Mouse (Mus musculus) activated CD4-positive, CD25-positive, alpha-beta regulatory T cell, adult 4 months (primary cell): ENCODE measurements around the gene Osbpl3. TPM values are rescaled to one million over a fixed set of nuclear protein-coding genes. Genes with fewer than 3 reads are reported as not detected.

Source experiments
- ATAC-seq: one replicate; pipeline ENCODE4 v1.8.0; 2017
- polyA plus RNA-seq, 2 experiments: library from polyadenylated mRNA; unstranded; fragments of 100-300 nt; shearing (Covaris generic); gene quantifications; one replicate each; pipeline ENCODE4 v1.2.1; 2017

The Osbpl3 gene
- polyA plus RNA-seq, 2 experiments from 2014 or later = 26.9 to 38.2 TPM

DNA sequence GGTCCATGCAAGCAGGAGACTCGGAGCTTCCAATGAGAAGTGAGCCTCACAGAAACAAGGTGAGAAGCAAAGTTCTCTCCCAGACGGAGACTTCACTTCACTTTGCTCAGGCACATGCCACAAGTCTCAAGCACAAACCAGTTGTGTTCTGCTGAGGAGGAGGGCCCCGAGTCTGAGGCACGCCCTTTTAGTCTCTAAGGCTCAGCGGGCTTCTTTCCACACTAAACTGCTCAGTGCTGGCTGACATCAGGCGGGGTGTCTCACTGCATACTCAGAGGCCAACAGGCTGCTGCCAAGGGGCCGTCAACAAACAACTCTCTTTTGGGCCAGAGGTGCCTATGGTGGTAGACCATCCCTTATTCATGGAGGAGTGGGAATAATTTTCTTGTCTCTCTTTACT lies 127.1 kb downstream of the Osbpl3 start:
- no peak for ATAC-seq

DNA sequence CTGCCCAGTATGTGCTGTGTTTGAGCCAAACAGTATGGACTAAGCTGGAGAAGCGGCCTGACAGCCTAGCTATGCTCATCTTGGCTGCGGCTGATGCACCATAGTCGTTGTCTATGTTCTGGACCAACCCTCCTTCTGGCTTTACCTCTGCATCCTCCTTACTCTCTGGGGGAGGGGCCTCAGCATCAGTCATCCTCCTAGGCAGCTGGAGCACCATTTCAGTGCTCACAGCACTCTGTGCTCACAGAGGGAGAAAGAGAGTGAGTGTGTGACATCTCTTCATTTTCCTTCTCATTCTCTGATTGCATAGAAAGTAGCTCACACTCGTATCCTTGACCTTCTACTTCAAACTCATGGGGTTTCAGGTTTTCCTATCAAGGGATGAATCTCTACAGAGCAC lies 129.8 kb downstream of the Osbpl3 start:
- peak; percentile 60 for ATAC-seq

DNA sequence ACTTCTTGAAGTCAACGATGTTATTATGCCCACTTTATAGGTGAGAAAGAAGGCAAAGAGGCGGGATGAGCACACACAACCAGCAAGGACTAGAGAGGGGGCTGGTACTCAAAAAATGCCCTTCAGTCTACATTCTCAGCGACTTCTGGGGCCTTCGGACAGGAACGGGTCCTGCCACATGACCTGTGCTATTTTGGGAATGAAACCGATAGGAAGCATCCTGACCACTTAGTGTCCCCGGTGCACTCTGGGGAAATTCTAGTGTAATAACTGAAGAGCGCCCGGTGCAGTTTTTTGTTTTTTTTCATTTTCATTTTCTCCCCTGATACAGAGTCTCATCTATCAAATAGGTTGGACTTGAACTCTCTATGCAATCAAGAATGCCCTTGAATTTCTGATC lies 130.5 kb downstream of the Osbpl3 start:
- no peak for ATAC-seq

DNA sequence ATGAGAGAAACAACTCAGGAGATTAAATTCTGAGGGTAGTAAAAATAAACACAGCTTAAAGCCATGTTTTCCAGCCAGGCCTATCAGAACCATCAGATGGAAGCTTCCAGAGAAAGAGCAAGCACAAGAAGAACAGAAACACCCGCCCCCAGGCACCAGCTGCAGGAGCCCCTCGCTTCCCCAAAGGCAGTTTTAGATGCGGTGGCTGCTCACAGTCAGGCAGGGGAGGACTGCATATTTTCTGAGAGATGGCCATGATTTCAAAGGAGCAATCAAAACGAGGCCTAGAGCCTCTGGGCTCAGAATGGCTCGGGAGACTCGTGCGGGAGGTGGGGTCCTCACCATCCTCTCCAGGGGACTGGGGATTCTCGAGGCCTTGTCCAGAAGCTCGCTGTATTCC lies 133.4 kb downstream of the Osbpl3 start:
- ATAC-seq = no peak

DNA sequence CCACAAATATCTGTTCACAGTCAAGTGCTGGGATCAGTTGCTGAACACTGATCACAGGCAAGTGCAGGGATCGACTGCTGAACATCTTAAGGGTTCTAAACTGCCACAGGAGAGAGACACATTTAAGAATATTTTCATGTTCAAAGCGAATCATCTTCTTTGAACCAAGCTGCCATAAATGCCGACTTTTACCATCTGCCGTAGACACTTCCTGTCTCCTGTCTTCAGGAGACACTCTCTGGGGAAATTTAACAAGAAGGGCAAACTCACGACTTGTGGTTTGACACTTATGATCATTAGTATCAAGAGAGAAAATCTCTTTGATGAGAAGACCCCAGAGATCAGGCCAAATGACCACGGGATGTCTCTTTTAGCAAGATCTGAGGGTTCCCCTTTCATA lies 134.3 kb downstream of the Osbpl3 start:
- ATAC-seq = no peak

DNA sequence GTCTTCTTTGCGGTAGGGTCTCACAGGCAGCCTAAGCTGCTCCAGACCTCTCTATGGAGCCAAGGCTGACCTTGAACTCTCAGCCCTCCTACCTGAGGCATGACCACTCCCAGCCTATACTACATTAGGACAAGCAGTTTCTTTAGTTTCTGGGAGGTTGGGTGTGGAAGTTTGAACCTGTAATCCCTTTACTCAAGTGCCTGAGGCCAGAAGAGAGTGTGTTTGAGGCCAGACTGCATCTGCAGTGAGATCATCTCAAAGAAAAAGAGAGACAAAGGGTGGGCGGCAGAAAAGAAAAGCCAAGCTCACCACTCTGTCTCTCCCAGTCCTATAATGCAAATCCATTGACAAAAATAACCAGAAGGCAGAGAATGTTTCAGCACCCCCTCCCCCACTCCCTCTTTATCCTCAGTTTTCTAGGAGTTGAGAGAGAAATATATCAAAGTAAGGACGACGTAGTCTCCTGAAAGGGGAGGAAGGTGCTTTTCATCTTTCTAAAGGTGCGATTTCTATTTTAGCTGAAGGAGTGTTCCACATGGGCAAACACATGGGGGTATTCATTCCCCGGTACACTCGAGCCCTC lies 137.3 kb downstream of the Osbpl3 start:
- no peak for ATAC-seq

DNA sequence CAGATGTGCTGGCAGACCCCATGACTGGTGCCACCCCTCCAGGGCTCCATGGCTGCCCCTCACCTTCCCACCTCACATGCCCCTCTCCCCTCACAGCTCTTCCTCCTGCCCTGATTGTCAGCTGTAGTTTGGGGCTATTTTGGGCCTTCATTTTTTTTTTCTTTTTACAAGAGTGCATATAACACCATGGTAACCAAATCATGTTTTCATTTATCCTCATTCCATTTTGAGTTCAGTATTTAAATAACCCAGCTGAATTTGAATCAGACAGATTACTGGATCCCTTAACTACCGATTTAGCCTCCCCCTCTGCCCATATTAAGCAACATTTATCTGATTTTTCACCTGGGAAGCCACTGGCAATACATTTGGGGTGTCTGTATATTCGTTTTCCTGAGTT lies 137.9 kb downstream of the Osbpl3 start:
- ATAC-seq = no peak

DNA sequence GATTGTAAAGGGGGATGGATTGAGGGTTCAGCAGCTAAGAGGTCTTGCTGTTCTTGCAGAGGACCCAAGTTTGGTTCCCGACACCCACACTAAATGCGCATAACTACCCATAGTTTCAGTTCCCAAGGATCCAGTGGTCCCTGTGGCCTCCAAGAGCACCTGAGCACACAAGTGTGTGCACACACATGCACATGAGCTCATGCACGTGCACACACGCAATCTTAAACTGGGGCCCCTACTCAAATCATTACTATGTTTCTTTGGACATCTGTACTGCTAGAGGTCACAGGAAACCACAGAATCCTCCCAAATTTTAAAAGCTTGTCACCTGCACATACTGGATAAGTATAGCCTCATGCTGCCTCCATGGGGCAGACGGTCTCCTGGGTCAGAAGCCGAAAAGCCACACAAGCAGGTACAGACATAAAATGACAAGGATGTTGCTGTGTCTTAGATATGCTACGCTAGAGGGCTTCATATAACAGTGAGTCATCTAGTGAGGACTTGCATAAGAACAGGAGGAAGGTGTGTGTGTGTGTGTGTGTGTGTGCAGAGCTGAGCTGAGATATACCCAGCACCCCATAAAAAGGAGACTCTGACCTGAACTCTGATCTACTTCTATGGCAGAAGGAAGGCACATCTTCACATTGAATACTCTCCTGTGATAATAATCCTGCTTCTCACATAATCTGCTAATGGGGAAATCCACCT lies 139.1 kb downstream of the Osbpl3 start:
- ATAC-seq = peak; percentile 33

DNA sequence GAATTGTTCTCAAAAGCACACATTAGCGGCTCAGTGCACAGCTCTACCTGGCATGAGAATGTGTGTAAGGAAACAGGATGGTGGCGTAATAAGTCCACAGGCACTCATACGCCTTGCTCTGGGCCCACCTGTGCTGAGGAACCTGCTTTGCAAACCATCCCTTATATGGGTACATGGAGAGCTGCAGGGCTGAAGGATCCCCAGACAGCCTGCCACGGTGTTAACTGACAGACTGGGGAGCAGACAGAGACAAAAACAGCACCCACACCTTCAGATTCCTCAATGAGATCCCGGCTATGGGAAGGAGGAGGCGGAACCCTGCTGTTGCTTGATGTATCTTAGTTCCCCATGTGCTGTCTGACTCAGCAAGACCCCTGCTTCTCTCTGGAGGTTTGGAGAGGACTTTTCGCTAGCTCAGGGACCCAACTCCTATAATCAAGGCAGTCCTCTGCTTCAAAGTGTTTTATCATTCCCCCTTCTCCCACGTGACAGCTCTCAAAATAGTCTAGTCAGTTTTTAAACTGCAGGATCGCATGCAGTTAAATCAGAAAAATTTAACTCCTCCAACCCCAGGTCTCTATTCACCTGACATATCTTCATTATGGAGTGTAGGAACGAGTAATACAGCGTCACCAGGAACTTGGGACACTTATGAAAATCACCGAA lies 141.5 kb downstream of the Osbpl3 start:
- ATAC-seq = no peak

DNA sequence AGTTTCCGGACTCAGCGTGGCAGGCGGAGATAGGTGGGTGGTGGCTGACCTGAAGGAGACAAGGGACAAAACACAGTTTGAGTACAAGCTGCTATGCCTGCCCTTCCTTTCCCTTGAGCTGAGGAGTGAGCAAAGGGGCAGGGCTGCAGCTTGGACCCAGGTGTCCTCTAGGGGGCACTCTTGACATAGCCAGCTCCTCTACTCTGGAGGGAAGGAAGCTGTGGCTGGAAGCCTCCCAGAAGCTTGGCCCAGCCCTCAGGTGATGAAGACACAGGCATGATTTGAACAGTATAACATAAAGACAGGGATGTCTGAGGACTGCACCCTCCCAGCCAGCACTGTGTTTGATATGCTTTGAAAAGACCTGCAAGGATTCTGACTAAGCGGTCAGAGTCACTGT lies 143.4 kb downstream of the Osbpl3 start:
- peak; percentile 88 for ATAC-seq

DNA sequence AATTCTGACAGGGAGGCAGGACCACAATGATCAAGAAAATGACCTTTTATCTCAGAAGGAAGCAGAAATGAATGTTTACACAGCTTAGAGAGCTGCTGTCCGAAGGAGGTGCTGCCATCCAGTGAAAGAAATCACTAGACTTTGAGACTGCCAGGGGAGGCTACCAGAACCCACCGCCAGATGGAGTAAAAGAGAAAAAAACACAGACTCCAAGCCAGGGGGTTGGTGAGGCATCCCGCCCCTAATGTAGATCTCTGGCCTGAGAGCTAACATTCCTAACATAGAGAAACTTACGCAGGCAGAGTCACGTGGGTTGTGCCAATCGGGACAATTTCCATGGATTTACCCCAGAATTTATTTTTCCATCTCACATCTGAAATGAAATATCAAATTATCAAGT lies 147.0 kb downstream of the Osbpl3 start:
- ATAC-seq = no peak

DNA sequence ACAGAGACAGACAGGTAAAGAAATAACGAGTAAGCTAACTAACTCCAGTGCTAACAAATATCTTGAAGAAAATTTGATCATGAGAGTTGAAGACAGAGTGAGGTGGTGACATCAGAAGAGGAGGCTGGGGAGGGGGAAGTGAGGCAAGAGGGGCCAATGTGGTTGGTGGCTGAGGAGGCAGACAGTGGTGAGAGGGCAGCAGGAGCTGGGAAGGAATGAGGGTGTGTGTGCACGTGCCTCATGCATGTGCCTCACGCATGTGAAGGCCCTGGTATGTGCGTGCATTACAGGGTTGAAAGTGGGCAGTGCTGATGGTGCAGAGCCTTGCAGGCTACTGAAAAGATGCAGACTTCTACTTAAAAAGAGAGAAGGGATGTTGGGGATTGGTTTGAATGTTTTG lies 149.4 kb downstream of the Osbpl3 start:
- ATAC-seq = no peak

DNA sequence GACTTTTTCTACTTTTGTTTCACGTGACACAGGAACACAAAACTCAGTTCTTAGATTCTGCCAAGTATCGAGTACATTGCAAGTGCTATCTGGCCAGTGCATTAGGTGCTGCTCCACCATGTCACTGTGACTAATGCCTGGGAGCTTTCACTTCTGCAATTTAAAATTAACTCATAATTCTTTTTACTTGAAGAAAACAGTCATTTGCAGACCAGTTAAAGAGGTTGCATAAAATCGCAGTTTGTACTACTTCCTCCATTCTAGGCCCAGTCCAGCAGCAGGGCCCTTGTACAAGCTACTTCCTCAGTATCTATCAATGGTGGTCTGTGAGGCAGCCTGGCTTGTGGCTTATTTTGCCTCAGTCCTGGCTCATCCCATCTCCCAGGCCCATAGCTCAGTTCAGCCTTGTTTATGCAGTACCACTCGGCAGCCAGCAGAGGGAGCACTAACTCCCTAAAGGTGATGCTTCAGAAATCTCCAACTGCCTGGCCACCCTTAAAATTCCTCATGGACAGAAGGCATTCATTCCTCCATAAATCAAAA lies 151.0 kb downstream of the Osbpl3 start:
- ATAC-seq = peak; percentile 54

DNA sequence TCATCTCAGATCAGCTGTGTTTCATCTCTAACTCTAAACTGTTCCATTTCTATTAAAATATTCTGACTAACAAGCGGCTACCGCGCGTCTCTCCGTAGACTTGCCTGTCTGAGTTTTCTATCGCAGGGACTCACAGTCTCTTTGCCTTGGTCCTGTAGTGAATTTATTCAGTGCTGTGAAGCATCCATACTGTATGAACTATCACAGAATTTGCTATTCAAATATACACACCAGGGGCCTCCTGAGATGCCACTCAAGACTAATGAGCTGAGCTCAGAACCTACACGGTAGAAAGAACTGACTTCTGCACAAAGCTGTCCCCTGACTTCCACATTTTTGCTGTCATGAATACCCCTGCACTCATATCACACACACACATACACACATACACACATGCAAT lies 154.9 kb downstream of the Osbpl3 start:
- ATAC-seq = no peak

DNA sequence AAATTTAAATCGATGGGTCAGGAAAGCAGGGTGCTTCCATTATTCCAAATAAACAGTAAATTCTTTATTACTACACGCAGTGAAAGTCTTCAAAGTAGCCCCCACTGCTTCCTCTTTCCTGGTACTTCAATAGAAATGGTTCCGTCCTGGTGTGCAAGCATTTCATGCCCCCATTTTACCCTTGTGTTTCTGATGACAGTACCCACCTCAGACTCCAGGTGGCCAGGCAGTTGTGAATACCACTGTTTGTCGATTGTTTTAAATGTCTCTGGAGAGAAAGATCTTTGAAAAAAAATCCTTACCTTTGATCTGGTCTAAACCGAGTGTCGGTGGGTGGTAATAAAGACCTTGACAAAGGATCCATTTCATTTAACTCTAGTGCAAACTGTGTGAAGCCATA lies 155.4 kb downstream of the Osbpl3 start:
- no peak for ATAC-seq

DNA sequence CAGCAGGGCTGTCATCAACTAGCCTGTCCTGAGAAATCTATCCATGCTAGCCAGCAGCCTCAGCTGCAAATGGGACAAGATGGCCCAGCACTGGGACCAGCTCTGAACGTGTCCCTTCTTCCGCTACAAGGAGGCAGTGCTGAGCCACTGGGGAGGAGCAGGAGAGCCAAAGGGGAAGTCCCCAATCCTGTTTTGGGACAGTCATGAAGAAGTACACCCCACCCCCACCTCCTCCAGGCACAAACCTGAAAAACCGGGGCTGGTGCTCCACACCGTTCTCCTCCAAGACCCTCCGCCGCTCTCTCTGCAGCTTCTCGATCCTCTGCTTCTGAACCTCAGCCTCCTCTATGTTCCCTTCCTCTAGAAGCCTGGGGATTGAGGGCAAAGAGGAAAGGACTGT lies 156.9 kb downstream of the Osbpl3 start:
- no peak for ATAC-seq

DNA sequence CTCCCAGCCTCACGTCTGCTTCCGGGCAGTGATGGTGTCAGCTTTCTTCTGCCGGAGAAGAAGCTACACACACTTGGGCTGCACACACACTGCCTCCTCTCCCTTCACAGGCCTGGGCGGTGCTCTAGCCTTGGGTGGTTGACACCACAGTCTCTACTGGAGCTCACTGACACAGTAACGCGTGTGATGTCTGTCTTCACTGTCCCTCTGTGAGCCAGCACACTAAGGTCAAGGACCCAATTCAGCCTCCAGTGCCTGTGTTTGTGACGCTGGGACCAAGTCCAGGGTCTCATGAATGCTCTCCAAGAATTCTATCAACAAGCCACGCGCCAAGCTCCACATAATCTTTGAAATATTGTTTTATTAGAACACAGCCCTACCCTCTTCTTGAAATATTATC lies 158.3 kb downstream of the Osbpl3 start:
- ATAC-seq = no peak

DNA sequence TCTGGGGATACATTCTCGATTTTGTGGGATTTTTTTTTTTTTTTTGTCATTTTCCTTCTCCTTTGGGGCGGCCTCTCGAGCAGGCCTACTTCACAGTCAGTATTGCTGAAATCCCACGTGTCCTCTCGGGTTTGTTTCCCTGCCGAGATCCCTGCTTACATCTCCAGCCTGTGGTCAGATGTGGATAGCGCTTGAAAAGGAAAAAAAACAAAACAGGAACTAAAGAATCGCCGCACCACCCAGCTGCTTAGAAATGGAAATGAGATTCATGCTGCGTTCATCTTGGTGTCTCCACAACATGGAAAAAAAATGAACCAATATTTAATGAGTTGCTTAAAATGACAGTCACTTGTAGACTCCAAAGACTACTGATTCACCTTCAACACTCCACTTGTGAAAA lies 160.9 kb downstream of the Osbpl3 start:
- no peak for ATAC-seq

DNA sequence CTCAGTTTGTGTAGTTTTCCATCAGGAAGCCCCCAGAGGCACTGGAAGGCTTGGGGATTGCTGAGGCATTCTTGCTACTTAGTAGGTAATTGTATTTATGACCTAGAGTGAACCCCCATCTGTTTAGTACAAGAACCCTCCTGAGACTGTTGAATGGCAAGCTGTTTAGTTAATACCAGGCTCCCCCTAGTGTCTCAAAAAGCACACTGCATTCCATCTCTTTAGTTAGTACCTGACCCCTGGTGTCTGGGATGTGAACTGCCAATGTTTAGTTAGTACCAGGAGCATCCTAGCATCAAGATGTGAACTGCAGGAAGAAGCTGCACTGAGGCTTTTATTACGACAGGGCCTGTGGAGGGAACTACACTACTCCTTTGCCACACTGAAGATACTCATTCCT lies 161.9 kb downstream of the Osbpl3 start:
- ATAC-seq = peak; percentile 92

DNA sequence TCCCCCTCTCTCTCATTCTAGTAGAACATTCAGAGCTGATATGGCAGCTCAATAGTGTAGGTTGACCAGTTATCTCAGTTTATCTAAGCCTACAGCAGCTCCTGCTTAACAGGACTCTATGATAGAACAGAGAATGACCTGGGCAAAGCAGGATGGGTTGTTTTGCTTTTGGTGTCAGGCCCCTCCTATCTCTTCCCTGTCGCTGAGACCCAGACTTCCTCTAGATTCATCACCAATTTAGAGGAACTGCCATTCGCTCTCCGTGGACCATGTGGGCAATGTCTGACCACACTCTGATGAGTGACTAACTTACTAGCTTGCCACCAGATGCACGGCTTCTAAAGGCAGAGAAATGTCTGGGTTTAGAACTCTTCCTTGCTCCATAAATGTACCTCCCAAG lies 164.4 kb downstream of the Osbpl3 start:
- no peak for ATAC-seq

DNA sequence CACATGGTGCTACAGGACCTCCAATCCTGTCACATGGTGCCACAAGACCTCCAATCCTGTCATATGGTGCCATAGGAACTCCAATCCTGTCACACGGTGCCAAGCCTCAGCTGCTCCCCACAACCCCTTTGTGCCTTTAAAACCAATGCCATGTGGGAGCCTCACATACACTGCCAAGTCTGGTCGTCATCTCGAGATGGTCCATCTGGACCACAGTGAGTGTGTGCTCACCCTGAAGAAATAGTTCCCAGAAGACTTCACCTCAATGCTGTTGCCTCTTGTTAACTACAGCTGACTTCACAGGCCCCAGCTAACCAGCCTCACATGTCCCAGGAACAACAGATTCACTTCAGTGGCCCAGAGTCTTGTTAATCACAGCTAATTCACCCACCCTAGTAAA lies 169.1 kb downstream of the Osbpl3 start:
- no peak for ATAC-seq

DNA sequence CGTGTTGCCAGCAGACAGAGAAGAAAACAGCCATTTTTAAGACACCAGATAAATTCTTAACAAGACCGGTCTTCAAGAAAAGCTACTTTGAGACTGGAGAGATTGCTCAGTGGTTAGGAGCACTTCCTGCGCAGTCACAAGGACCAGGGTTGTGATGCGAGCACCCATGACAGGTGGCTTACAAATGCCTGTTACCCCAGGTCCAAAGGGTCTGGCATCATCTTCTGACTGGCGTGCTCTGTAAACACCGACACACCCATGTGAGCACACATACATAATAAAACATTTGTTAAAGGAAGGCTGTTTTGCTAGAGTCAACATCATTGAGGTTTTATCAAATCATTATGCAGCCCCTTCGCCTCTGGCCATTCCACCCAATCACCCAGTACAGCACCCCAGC lies 176.4 kb downstream of the Osbpl3 start:
- no peak for ATAC-seq

DNA sequence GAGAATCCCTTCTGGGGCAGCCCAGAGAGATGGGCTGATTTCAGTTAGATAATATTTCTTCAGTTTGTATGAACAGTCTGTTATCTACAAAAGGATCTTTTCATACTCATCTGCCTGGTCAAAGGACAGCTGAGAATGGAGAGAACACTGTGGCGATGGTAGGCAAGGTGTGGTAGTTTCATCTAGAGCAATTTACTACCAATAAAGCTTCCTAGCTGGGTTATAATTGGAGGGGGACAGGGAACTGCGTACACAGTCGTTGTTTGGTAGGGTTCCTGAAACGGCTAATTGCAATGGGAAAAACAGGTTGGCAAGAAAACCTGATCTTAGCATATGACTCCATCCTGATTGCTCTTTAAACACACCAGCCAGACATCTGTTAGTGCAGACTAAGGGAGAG lies 182.1 kb downstream of the Osbpl3 start:
- no peak for ATAC-seq

DNA sequence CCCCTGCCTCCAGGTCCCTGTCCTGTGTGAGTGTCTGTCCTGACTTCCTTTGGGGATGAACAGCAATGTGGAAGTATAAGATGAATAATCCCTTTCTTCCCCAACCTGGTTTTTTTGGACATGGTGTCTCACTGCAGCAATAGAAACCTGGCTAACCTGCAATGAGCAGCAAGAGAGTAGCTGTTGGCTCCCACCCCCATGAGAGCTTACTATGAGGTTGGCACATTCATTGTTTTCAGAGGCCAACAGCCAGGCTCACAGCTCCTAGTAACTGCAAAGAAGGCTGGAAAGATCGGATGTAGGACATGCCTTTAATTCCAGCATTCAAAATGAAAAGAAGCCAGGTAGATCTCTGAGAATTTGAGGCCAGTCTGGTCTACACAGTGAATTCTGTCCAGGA lies 182.6 kb downstream of the Osbpl3 start:
- ATAC-seq = no peak
